Mouse (Mus musculus): ENCODE measurements at regions not wholly inside any gene's neighbourhood (a gene's known extent, or its start where the extent isn't known, plus 50 kb on each side); places are given as distances from the start of the nearest gene placed in this dataset.

DNA sequence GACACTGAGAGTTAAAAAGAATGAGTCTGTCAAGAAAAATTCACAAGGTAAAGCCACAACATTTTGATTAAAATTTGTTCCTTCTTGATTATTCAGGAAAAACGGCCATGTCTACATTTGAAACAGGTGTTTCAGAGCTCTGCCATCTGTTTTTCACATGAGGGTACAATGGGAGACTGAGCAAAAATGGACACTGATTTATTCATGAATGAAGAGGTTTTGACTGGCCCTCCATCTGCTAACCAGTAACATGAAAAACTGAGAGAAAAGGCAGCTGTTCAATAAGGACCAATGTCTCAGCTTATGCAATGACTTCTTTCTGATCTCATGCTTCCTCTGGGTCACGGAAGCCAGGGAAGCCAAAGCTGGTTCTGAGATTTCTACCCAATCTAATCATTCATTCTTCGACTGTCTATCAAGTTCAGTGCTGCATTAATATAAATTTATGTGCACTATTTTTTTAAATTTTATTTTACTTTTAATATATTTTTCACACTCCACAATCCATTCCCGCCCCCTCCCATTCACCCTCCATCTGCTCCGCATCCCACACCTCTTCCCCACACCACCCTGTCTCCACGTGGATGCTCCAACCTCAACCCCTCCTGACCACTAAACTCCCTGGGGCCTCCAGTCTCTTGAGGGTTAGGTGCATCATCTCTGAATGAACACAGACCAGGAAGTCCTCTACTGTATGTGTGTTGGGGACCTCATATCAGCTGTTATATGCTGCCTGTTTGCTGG, 1372.4 kb upstream of the Sel1l start:
- no peak for TF ChIP-seq CTCF (IDR thresholded peaks at IDR 0.05; ENCODE audit: borderline replicate concordance, insufficient read depth, low read length)
- TF ChIP-seq POLR2A (IDR thresholded peaks at IDR 0.05; ENCODE audit: low read depth, low read length): no peak

All from embryonic fibroblast, embryonic 13.5 days (primary cell).